Mouse (Mus musculus) liver, adult 2 months (tissue): ENCODE measurements around the gene Efcab11. TPM values are rescaled to one million over a fixed set of nuclear protein-coding genes. Genes with fewer than 3 reads are reported as not detected.

ENCODE experiments used
- DNase-seq: peaks from one replicate; pipeline ENCODE4 v3.0.0-alpha.2; 2011; ENCODE audit warnings: low read depth, low spot score; ENCODE audit errors: extremely low read depth
- H3K27ac ChIP-seq: fragments of 200-500 bp; replicated peaks from 2 replicates; pipeline ENCODE4 v1.5.1; 2012; ENCODE audit warnings: low read depth, mild to moderate bottlenecking, control low read depth, inconsistent platforms, low read length; ENCODE audit not compliant: insufficient read depth
- H3K27me3 ChIP-seq: fragments of 200-500 bp; 2 replicates; pipeline ENCODE4 v1.6.1; 2012; ENCODE audit warnings: mild to moderate bottlenecking, moderate library complexity, low read length, inconsistent platforms; ENCODE audit not compliant: control insufficient read depth, insufficient read depth
- H3K36me3 ChIP-seq: fragments of 200-500 bp; 2 replicates; pipeline ENCODE4 v1.6.1; 2012; ENCODE audit warnings: low read length, inconsistent platforms; ENCODE audit not compliant: control insufficient read depth, insufficient read depth
- H3K4me1 ChIP-seq: fragments of 200-500 bp; 2 replicates; pipeline ENCODE4 v1.6.1; 2011; ENCODE audit warnings: low read length; ENCODE audit not compliant: control insufficient read depth, insufficient read depth
- H3K4me3 ChIP-seq: fragments of 200-500 bp; 2 replicates; pipeline ENCODE4 v1.5.1; 2011; ENCODE audit warnings: low read depth, mild to moderate bottlenecking, control low read depth, low read length, moderate library complexity; ENCODE audit not compliant: insufficient read depth
- H3K79me2 ChIP-seq: fragments of 200-500 bp; 2 replicates; pipeline ENCODE4 v1.6.1; 2012; ENCODE audit warnings: inconsistent platforms, mild to moderate bottlenecking, low read length, moderate library complexity; ENCODE audit not compliant: control insufficient read depth, insufficient read depth
- H3K9ac ChIP-seq: fragments of 200-500 bp; 2 replicates; pipeline ENCODE4 v1.6.1; 2012; ENCODE audit warnings: low read depth, mild to moderate bottlenecking, control low read depth, inconsistent platforms, low read length
- CTCF ChIP-seq: fragments of 200-500 bp; IDR thresholded peaks from 2 replicates; pipeline ENCODE4 v1.5.1; 2011; ENCODE audit warnings: low read depth, low read length, control low read depth
- POLR2A ChIP-seq: fragments of 200-500 bp; IDR thresholded peaks from 2 replicates; pipeline ENCODE4 v1.6.1; 2011; ENCODE audit warnings: low read length, control low read depth; ENCODE audit not compliant: insufficient read depth; ENCODE audit errors: extremely low read depth
- WGBS: fragments of 180-500 bp; shearing (Covaris S2); methylation state at CpG from one replicate; pipeline ENCODE4 v1.1.7; 2018; 5-methylcytosine and 5-hydroxymethylcytosine counted together
- polyA plus RNA-seq: library from polyadenylated mRNA; depleted of rRNA; stranded (reverse); fragments of >200 nt; gene quantifications from 2 replicates; pipeline ENCODE4 v1.2.3, GENCODE M21; 2012
- total RNA-seq: library from RNA; depleted of rRNA; stranded (reverse); fragments of >200 nt; gene quantifications from 2 replicates; pipeline ENCODE4 v1.2.3, GENCODE M21; 2014

The Efcab11 gene
- total and polyA plus RNA-seq, 2 experiments, result 0.12 to 0.28 TPM

DNA sequence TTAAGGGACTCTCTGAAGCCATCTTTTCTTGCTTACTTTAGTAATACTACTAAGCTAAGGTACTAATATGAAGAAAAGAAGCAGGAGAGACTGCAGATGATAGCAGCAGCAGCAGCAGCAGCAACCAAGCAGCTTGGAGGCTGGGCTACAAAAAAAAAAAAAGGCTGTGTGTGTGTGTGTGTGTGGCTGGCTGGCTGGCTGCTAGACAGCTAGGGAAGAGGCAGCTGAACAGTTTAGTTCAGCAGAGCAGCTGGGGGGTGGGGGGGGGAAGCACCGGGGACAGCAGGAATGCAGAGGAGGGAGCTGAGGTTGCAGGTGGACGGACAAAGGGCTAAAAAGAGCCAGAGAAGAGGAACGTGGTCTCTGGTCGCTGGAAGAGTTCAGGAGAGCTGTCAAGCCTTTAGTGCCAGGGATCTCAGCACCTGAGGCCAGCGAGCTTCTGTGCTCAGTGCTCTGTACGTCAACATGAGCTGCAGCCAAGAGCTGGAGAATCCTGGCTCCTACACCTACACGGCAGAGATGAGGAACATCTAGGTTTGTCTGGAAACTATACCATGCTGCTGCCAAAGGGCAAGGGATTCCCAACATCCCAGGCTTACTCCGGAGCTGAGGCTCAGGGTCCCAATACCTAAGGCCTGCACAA is 107.6 kb downstream of the Efcab11 start:
- 80% methylated on average over 8 of the region's 8 CpGs for WGBS
- Histone ChIP-seq H3K36me3 (no peaks in the 10 kb centered on the region), H3K4me3 (no peak overlapping the region), H3K4me1 (no peaks in the 10 kb centered on the region), H3K9ac (no peak overlapping the region), H3K27me3 (no peaks in the 10 kb centered on the region), H3K27ac (no peak overlapping the region), H3K79me2 (no peaks in the 10 kb centered on the region)
- TF ChIP-seq POLR2A, result no peak
- DNase-seq, result no peak

DNA sequence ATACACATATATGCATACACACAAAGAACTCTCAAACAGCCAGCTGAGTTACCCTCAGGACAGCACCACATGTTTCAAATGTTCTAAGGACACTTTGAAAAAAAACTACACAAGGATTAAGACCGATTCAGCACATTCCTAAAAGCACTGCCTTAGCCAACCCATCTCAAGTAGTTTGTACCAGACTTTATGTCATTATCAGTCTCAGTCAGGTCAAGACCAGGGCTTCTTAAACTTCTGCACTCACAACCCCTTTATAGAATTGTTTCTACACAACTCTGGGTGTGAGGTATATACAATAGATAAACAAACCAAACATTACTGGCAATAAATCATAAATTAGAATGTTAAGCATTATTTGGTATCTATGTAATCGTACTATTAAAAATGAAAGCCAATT is 109.4 kb downstream of the Efcab11 start:
- no peak overlapping the region for H3K27ac ChIP-seq
- WGBS, result 87% methylated on average over 2 of the region's 2 CpGs
- H3K9ac ChIP-seq, result no peak overlapping the region
- H3K36me3 ChIP-seq, result no peaks in the 10 kb centered on the region
- no peaks in the 10 kb centered on the region for H3K4me1 ChIP-seq
- TF ChIP-seq POLR2A (no peak), CTCF (no peak)
- no peak for DNase-seq
- no peaks in the 10 kb centered on the region for H3K79me2 ChIP-seq
- no peaks in the 10 kb centered on the region for H3K27me3 ChIP-seq
- H3K4me3 ChIP-seq, result no peak overlapping the region

DNA sequence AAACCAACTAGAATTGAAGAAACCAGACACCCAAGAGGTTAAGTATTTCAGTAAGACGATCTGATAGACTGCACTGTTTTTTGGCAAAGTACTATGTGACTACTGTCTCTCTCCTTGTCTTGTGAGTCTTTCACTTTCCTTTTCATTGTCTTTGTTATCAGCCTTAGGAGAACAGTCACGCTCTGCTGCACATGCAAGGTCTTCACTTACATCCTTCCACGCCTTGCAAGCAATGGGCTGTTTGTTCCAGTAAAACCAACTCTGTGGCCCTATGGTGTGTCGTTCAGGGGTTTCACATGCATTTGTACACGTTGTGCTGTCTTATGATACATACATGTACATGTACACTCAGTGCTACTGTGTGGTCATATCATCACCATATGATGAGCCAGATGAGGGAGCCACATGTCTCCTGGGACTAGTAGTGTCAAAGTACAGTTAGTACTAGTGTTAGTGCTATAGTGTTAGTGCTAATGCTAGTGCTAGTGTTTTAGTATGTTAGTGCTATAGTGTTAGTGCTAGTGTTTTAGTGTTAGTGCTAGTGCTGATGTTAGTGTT is 110.5 kb downstream of the Efcab11 start:
- Histone ChIP-seq H3K36me3 (no peaks in the 10 kb centered on the region), H3K79me2 (no peaks in the 10 kb centered on the region), H3K4me1 (no peaks in the 10 kb centered on the region), H3K4me3 (no peak overlapping the region), H3K9ac (no peak overlapping the region), H3K27ac (no peak overlapping the region), H3K27me3 (no peaks in the 10 kb centered on the region)
- TF ChIP-seq CTCF (no peak), POLR2A (no peak)
- WGBS, result 75% methylated on average over 5 of the region's 5 CpGs
- peak; percentile 9 for DNase-seq

DNA sequence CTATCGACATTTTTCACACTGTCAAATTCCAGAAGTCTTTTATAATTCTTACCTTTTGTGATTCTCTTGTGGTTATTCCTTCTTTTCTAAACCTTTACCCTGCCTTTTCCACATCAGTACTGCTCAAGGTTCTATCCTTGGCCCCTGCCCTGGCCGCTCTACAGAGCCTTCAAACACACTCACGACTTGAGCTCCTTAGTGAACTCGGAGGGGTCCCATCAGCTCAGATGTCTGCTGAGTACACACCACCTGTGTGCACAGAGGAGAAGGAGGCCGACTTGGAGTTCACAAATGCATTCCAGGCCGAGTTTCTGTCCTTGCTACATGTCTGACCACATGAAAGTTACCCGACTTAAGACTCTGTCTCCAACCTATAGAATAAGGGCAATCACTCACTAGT is 113.2 kb downstream of the Efcab11 start:
- Histone ChIP-seq H3K27me3 (no peaks in the 10 kb centered on the region), H3K4me3 (no peak overlapping the region), H3K36me3 (no peaks in the 10 kb centered on the region), H3K9ac (no peak overlapping the region), H3K4me1 (no peaks in the 10 kb centered on the region), H3K79me2 (no peaks in the 10 kb centered on the region), H3K27ac (no peak overlapping the region)
- WGBS, result 86% methylated on average over 7 of the region's 7 CpGs
- no peak for TF ChIP-seq CTCF
- TF ChIP-seq POLR2A, result no peak
- DNase-seq, result no peak

DNA sequence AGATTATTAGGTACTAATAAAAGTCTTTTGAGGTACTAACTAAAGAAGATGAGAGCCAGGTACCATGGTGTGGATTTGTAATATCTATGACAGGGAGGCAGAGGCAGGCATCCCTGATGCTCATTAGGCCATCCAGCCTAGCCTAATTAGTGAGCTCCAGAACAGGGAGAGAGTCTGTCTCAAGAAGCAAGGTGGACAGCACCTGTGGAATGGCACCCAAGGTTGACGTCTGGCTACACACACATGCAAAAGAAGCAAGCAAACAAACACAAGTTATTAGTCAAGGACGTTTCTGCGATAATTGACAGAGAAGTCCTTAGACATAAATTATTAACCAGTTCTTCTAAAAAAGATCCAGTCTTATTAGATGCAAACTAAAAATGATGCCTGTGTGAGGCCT is 114.6 kb downstream of the Efcab11 start:
- H3K27ac ChIP-seq, result no peak overlapping the region
- no peaks in the 10 kb centered on the region for H3K36me3 ChIP-seq
- no peaks in the 10 kb centered on the region for H3K79me2 ChIP-seq
- H3K4me3 ChIP-seq, result no peak overlapping the region
- DNase-seq, result no peak
- TF ChIP-seq CTCF, result no peak
- TF ChIP-seq POLR2A, result no peak
- no peaks in the 10 kb centered on the region for H3K27me3 ChIP-seq
- 82% methylated on average over 3 of the region's 3 CpGs for WGBS
- no peaks in the 10 kb centered on the region for H3K4me1 ChIP-seq
- H3K9ac ChIP-seq, result no peak overlapping the region

DNA sequence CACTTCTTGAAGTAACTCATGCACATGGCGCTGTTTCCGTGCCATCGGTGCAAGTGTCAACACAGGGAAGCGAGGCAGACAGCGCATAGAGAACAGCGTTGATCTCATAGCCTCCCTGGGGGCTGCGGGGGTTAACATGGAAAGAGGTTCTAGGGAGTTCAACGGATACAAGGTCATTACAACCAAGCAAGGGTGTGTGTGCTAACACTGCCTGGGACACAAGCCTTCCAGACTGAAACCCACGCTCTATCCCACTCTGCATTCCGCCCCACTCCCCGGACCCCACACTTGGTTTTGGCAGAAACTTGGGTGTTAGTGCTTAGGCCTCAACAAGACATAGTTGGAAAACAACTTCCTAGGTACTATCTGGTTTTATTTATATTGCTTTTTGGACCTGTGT is 116.5 kb downstream of the Efcab11 start:
- Histone ChIP-seq H3K27ac (no peak overlapping the region), H3K79me2 (no peaks in the 10 kb centered on the region), H3K9ac (no peak overlapping the region), H3K4me3 (no peak overlapping the region), H3K36me3 (no peaks in the 10 kb centered on the region), H3K27me3 (no peaks in the 10 kb centered on the region), H3K4me1 (no peaks in the 10 kb centered on the region)
- 95% methylated on average over 11 of the region's 11 CpGs for WGBS
- TF ChIP-seq POLR2A, result no peak
- TF ChIP-seq CTCF, result no peak
- no peak for DNase-seq
